Mouse (Mus musculus) liver, adult 2 months (tissue): ENCODE results near the gene Efemp2.

ENCODE experiments used
- CTCF ChIP-seq: fragments of 200-500 bp; IDR thresholded peaks from 2 replicates; pipeline ENCODE4 v1.5.1; 2011; ENCODE audit warnings: low read depth, low read length, control low read depth
- POLR2A ChIP-seq: fragments of 200-500 bp; IDR thresholded peaks from 2 replicates; pipeline ENCODE4 v1.6.1; 2011; ENCODE audit warnings: low read length, control low read depth; ENCODE audit not compliant: insufficient read depth; ENCODE audit errors: extremely low read depth

- TF ChIP-seq CTCF = no peak
- TF ChIP-seq POLR2A = no peak
Measured at GRCm38 (mm10) chr19:5485821-5486220, 12.1 kb downstream of the Efemp2 start.
